Mouse (Mus musculus): ENCODE data around the gene Mob3b.

The Mob3b gene

DNA sequence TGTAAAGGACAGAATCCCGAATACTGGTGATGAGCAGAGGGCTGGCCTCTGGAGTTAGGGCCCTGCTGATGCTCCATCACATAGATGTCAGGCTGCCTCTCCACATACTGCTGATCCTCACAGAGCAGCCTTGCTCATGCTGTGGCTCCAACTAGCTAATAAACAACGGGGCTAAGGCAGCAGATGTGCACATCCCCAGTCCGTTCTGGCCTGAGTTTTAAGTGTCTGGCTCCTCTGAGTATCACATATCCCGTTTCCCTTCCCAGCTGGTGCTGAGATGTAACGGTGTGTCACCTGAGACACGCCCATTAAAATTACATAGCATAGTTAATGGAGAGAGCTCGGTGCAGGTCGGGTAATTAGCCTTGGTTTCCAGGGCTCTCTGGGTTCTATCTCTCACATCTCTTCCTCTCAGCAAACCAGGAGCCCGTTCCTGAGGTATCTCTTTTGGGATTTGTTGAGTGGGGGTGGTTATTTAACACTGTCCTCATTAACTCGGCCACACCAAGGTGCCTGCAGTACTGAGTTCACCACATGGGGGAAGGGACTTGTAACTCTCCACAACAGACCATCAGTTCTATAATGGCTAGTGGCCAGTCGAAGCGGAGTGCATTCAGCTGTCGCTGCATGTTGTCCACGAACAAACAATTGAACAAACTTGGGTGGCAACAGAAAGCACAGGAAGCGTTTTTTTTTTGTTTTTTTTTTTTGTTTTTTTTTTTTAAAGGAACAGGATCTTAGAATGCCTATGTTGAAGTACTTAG lies 92.0 kb downstream of the Mob3b start:
- DNase-seq (ENCODE audit: low read depth, low spot score): no peak

DNA sequence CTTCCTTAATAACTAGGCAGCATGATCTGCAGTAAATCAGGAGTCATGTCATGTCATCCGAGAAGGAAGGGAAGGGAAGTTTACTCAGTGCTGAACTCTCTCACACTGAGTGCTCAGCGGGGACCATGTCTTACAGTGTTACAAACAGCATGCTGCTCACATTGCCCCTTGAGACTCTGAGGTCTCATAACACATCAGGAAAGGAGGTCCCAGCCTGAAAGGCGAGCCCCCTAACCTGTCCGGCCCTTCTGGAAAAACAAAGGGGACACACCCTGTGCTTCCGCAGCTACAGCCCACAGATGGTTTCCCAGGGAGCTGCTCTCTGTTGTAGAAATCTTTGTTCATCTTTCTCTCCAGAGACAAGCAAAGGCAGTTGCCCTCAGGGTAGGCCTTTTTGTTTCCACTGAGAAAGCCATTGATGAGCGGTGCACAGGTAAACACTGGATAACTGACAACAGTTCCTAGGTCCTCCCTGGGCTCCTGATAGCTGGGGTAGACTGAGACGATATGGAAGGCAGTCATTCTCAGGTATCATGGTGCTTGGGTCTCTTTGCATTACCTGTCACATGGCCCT lies 94.1 kb downstream of the Mob3b start:
- no peak for DNase-seq (ENCODE audit: low read depth, low spot score)

DNA sequence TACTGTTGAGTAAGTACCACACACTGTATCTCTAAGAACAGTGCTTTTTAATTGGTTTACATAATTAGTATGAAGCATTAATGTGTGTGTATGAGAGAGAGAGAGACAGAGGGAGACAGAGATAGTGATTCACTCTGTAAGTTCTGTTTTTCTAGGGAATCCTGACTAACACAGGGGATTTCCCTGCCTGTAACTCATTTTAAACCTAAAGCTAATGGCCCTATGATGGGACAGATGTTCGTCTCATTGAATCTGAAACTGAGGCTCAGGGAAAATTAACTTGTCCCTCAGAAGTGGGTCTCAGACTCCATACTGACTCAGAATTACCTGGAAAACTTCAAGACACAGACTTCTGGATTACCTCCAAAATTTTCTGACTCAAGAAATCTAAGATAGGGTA lies 96.3 kb downstream of the Mob3b start:
- no peak for DNase-seq (ENCODE audit: low read depth, low spot score)

DNA sequence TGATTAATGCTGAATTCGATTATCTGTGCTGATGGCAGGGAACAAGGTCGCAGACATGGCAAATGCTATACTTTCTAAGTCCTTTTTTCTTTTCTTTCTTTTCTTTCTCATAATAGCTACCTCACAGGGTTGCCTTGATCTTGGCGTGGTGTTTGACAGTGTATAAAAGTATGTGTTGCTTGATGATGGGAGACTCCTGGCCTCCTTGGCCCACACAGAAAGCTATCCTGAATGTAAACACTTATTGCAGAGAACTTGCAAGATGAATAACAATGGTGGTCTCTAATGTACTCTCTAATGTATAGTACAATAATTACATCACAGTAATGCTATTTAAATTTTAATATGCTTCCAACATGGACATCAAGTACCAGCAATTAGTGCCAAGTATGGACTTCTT lies 96.9 kb downstream of the Mob3b start:
- DNase-seq (ENCODE audit: low read depth, low spot score): no peak

GRCm38 (mm10) chr4:35054362-35054761 lies 102.9 kb downstream of the Mob3b start:
- DNase-seq (ENCODE audit: low read depth, low spot score): no peak

DNA sequence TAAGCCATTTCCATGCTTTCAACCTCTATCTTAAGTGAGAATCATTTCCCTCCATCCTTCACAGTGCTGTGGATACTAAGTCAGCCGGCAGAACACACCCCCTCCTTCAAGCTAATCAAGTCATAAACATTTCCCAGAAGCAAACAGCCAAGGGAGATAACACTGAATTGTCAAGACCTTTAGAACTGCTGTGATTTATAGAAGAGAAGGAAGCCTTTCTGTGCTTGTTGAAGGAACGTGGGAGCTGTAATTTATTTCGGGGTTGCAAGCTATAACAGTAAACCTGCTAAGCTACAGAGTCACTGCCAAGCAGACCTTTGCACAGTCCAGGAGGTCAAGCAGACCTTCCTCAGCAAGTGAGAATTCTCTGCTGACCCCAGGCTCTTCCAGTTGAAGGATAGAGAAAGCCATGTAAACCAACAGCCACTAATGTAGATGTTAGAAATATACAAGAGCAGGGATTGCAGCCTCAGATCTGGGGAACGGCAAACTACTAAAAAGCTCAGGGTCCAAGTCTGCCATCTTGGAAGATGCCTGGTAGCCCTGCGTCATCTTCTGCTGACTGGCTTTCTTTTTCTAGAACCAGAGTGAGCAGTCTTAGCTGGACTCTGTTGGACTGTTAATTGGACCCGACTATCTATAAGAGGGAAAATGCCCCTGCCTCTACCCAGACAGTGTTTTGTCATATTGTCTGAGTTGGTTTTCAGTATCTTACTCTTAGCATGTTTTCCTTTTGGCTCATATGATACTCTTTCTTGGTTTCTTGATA lies 104.9 kb downstream of the Mob3b start:
- no peak for DNase-seq (ENCODE audit: low read depth, low spot score)

DNA sequence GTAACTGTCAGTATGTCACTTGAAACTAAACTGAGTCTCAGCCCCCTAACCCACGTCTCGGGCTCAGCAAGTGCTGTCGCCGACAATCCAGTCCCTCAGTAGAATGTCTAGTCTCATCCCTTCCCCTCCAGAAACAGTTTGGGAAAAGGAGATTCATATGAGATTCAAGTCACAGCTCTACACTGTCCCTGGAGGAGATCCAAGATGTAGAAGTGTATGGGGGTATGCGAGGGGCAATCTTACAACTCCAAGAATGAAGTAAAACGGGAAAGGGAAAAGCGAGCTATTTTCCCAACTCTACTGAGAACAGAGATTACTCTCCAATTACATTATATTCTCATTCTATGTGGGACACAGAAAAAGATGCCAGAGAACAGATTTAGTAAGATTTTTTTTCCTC lies 106.1 kb downstream of the Mob3b start:
- DNase-seq (ENCODE audit: low read depth, low spot score): no peak

- DNase-seq (ENCODE audit: low read depth, low spot score): no peak
Measured at GRCm38 (mm10) chr4:35049742-35050058, 107.6 kb downstream of the Mob3b start.

DNA sequence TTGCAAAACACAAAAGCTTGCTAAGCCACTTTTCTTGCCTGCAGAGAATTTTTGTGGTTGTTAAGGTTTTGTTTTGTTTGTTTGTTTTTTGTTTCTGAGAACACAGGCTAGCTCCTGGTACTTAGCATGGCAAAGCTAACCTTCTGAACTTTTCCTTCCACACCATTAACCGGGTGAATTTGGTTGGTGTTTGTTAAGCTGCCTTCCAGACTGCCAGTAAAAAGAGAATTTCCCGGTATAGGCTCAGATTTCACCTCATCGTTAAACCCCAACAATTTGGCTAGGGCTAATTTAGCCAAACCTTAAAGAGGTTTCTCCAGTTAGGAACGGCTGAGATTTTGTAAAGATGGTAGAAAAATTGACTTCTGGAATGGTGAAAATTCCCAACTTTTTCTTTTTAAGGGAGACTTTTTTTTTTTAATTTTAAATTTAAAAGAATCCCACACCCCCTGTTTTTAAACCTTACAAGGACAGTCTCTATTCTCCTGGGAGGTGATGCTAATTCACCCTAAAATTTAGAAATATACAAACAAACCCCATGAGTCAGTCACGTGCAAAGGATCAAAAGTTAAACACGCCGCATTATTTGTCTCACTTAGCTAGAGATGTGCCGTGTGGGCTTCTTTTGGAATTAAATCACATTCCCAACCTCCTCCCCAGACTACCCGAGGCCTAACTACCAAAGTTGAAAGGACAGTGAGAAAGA lies 108.1 kb downstream of the Mob3b start:
- DNase-seq (ENCODE audit: low read depth, low spot score): no peak

DNA sequence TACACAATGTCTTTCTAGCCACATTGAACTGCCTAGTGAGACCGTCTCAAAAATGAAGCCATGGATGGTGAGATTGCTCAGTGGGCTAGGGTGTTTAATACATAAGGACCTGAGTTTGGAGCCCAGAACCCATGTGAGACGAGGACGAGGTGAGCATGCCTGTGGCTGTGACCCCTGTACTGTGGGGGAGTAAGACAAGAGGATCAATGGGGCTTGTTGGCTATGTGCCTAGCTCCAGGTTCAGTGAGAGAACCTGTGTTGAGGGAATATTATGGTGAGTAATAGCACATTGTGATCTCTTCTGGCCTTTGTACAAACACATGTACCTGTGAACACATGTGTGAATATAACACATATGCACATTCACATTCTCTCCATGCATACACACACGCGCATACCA lies 116.4 kb downstream of the Mob3b start:
- no peak for DNase-seq (ENCODE audit: low read depth, low spot score)

GRCm38 (mm10) chr4:35040306-35040705 lies 117.0 kb downstream of the Mob3b start:
- no peak for DNase-seq (ENCODE audit: low read depth, low spot score)

DNA sequence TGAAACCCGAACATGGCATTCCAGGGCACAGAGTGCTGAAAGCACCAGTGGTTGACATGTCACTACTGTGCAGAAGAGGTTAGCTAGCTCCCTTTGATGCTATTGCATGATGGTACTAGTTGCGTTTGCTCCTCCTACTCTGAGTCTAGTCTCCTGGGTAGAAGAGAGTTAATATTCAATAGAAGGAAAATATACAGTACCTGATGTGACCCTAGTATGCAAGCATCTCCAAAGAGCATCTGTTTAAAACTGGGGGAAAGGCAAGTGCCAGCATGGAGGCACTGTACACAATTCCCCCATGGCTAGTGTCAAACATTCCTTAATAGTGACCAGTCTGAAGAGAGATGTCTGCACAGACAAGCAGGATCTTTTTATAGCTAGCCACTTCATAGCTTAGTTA lies 119.5 kb downstream of the Mob3b start:
- no peak for DNase-seq (ENCODE audit: low read depth, low spot score)

- no peak for DNase-seq (ENCODE audit: low read depth, low spot score)
Measured at GRCm38 (mm10) chr4:35034504-35035290, 122.6 kb downstream of the Mob3b start.

DNA sequence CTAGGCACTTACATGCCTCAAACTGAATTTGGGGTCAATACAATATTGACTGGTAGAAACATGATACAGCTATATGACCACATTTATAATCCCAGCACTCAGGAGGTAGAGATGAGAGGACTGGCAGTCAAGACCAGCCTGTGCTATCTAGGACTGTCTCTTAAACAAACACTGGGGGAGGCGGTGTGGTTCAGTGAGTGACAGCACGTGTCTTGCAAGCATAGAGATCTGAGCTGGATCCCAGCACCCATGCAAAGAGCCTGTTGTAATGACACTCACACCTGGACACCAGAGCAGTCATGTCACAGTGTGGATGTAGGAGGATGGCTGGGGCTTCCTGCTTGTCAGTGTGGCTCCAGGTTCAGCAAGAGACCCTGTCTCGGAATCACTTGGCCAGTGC lies 124.5 kb downstream of the Mob3b start:
- DNase-seq (ENCODE audit: low read depth, low spot score): no peak

DNA sequence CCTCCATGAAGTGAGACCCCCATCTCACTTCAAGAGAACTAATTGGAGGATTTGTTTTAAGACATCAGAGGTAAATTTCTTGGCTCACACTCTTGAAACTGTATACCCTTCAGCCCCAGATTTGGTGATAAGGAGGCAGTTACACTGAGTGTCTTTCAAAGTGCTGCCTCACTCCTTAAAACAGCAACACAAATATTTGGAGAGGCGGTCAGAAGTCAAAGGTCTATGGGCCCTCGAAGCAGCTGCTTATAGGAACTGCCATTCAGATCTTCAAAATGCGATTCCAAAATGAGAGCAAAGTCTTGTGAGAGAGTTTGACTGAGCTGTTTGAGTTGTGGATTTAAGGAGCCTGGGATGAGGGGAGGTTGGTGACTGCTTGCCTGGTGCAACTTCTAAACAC lies 125.7 kb downstream of the Mob3b start:
- DNase-seq (ENCODE audit: low read depth, low spot score): no peak

DNA sequence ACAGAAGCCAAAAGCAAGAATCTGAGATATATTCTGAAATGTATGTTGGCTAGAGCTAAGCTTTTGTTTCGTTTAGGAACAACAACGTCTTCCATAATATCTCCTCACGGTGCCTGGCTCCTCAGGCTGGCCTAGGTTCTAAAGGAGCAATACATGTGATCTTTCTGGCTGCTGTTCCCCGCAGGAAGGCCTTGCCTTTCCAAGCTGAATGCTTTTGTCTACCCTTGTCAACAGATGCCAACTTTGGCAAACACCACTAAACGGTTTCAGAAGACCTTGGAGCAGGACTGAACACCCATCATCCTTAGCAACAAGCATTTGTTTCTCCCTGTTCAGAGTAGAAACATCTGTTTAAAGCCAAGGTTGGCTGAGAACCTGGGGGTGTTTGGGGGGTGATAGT lies 126.1 kb downstream of the Mob3b start:
- DNase-seq (ENCODE audit: low read depth, low spot score): no peak

GRCm38 (mm10) chr4:35018416-35018815 lies 138.9 kb downstream of the Mob3b start:
- no peak for DNase-seq (ENCODE audit: low read depth, low spot score)

DNA sequence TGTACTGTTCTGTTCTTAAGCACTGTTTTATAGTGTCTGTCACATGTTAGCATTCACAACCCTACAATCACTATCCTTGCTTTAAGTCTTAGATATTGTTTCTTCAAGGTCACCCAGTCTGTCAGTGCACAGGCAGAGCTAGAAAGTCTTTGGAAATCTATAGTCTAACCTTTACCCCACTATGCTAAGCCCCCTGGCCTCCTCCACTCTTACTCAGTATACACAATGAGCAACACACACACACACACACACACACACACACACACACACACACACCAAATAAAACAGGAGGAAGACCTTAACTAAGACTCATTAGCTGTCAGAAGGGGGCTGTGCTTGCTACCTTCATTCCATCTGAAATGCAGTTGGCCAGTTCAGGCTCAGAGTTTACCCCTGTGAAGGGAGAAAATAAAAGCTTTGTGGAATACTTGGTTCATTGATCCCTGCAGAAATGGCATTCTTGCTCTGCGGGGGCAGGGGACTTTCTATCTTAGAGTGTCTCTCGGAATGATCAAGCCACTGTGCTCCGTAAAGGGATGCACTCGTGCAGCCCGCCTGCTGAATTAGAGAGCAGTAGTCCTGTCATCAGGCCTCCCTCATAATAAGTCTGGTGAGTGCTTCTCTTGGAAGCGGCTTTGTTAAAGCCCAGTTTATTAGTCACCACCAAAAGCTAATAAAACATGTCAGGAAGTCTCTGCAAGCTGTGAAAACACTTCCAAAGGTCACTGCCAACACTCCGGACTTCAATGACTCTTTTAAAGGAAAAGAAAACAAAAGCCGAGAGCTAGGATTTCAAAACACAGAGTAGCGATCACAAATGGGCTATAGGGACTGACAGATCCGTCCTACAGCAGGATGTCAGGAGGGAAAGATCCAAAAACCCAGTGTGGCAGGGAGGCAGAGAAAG lies 144.6 kb downstream of the Mob3b start:
- no peak for DNase-seq (ENCODE audit: low read depth, low spot score)

GRCm38 (mm10) chr4:35006541-35007260 lies 150.6 kb downstream of the Mob3b start:
- DNase-seq (ENCODE audit: low read depth, low spot score): peak; percentile 37

- DNase-seq (ENCODE audit: low read depth, low spot score): peak; percentile 6
Measured at GRCm38 (mm10) chr4:35006056-35006455, 151.2 kb downstream of the Mob3b start.

Measured in CD4-positive helper T cell, adult 2 months (primary cell).